Mouse (Mus musculus): Measurements from ENCODE around the gene Inpp1. TPM values are rescaled to one million over a fixed set of nuclear protein-coding genes. Genes with fewer than 3 reads are reported as not detected.

The Inpp1 gene
- polyA plus RNA-seq, 1 experiment from 2014 or later, result 36.8 TPM

Other genes with a start within 250 kb of the Inpp1 start
- gene Nemp2, start 187.0 kb downstream of the Inpp1 start, polyA plus RNA-seq (2015; fragmentation: Nextera tagmentation; extraction: Ambion mirVana), result 5.3 and 5.4 TPM in 2 replicates
- 11.6 TPM in 2 replicates for gene Mfsd6, start 90.2 kb downstream of the Inpp1 start, polyA plus RNA-seq (2015; fragmentation: Nextera tagmentation; extraction: Ambion mirVana)
- 30.6 and 32.4 TPM in 2 replicates for gene Hibch, start 27.2 kb upstream of the Inpp1 start, polyA plus RNA-seq (2015; fragmentation: Nextera tagmentation; extraction: Ambion mirVana)
- gene 1700019D03Rik, start 202.5 kb upstream of the Inpp1 start, polyA plus RNA-seq (2015; fragmentation: Nextera tagmentation; extraction: Ambion mirVana), result 2.7 and 3.4 TPM in 2 replicates
- 0.22 and 0.26 TPM in 2 replicates for gene Mstn, start 244.0 kb upstream of the Inpp1 start, polyA plus RNA-seq (2015; fragmentation: Nextera tagmentation; extraction: Ambion mirVana)